Mouse (Mus musculus) forebrain, embryonic 12.5 days (tissue): ENCODE measurements at regions not wholly inside any gene's neighbourhood (a gene's known extent, or its start where the extent isn't known, plus 50 kb on each side); places are given as distances from the start of the nearest gene placed in this dataset.
A peak's percentile ranks its signal among the peaks of the same experiment; 100 is the strongest.

Experiments
- ATAC-seq: fragments of 200-750 bp; cut with Nextera tagmentation; 2 replicates; pipeline ENCODE4 v1.8.0; 2017; ENCODE audit warnings: moderate TSS enrichment; ENCODE audit not compliant: low FRiP score
- H3K27ac ChIP-seq: fragments of 300-500 bp; sonication (generic); 2 replicates; pipeline ENCODE4 v1.5.1; 2016; ENCODE audit warnings: mild to moderate bottlenecking
- H3K27me3 ChIP-seq: fragments of 300-500 bp; sonication (generic); 2 replicates; pipeline ENCODE4 v1.6.1; 2016; ENCODE audit warnings: mild to moderate bottlenecking
- H3K36me3 ChIP-seq: fragments of 300-500 bp; sonication (generic); replicated peaks from 2 replicates; pipeline ENCODE4 v1.6.1; 2016; ENCODE audit warnings: mild to moderate bottlenecking
- H3K4me1 ChIP-seq: fragments of 300-500 bp; sonication (generic); 2 replicates; pipeline ENCODE4 v1.6.1; 2016
- H3K4me2 ChIP-seq: fragments of 300-500 bp; sonication (generic); 2 replicates; pipeline ENCODE4 v1.6.1; 2016; ENCODE audit warnings: mild to moderate bottlenecking, moderate library complexity
- H3K4me3 ChIP-seq: fragments of 300-500 bp; sonication (generic); replicated peaks from 2 replicates; pipeline ENCODE4 v1.5.1; 2016; ENCODE audit warnings: mild to moderate bottlenecking
- H3K9ac ChIP-seq: fragments of 300-500 bp; sonication (generic); 2 replicates; pipeline ENCODE4 v1.6.1; 2016; ENCODE audit warnings: mild to moderate bottlenecking
- H3K9me3 ChIP-seq: fragments of 300-500 bp; sonication (generic); 2 replicates; pipeline ENCODE4 v1.6.1; 2016
- WGBS: fragments of 180-500 bp; shearing (Covaris S2); methylation state at CpG from one replicate; pipeline ENCODE4 v1.1.7; 2016; 5-methylcytosine and 5-hydroxymethylcytosine counted together

GRCm38 (mm10) chr10:87639339-87639738, 117.7 kb downstream of the Pah start:
- no peaks in the 10 kb centered on the region for H3K4me1 ChIP-seq
- H3K27me3 ChIP-seq: no peaks in the 10 kb centered on the region
- no peak overlapping the region for H3K9ac ChIP-seq
- no peak overlapping the region for H3K4me3 ChIP-seq
- ATAC-seq: no peak
- no peaks in the 10 kb centered on the region for H3K9me3 ChIP-seq
- no peak overlapping the region for H3K27ac ChIP-seq
- no peaks in the 10 kb centered on the region for H3K36me3 ChIP-seq
- no peak overlapping the region for H3K4me2 ChIP-seq
- 89% methylated on average over 2 of the region's 2 CpGs for WGBS

- Histone ChIP-seq H3K27ac (no peak overlapping the region), H3K4me1 (no peaks in the 10 kb centered on the region), H3K9ac (no peak overlapping the region), H3K36me3 (no peaks in the 10 kb centered on the region), H3K4me2 (no peak overlapping the region), H3K4me3 (no peak overlapping the region), H3K9me3 (no peaks in the 10 kb centered on the region), H3K27me3 (no peaks in the 10 kb centered on the region)
- no peak for ATAC-seq
- 16% methylated on average over 1 of the region's 1 CpGs for WGBS
These were observed 127.5 kb downstream of the Pah start for GRCm38 (mm10) chr10:87649091-87649490.

GRCm38 (mm10) chr10:87652139-87652740, 130.6 kb downstream of the Pah start:
- no peaks in the 10 kb centered on the region for H3K9me3 ChIP-seq
- H3K4me1 ChIP-seq: no peaks in the 10 kb centered on the region
- 60% methylated on average over 8 of the region's 8 CpGs for WGBS
- no peak overlapping the region for H3K4me2 ChIP-seq
- no peak for ATAC-seq
- no peaks in the 10 kb centered on the region for H3K27me3 ChIP-seq
- H3K9ac ChIP-seq: no peak overlapping the region
- H3K27ac ChIP-seq: no peak overlapping the region
- no peak overlapping the region for H3K4me3 ChIP-seq
- no peaks in the 10 kb centered on the region for H3K36me3 ChIP-seq

- no peak overlapping the region for H3K4me3 ChIP-seq
These were observed 132.5 kb downstream of the Pah start for GRCm38 (mm10) chr10:87654112-87654511.

GRCm38 (mm10) chr10:87666020-87666718, 144.6 kb downstream of the Pah start:
- no peak for ATAC-seq
- H3K9me3 ChIP-seq: no peaks in the 10 kb centered on the region
- no peaks in the 10 kb centered on the region for H3K36me3 ChIP-seq
- WGBS: 60% methylated on average over 9 of the region's 9 CpGs
- H3K27me3 ChIP-seq: no peaks in the 10 kb centered on the region
- H3K27ac ChIP-seq: peak overlapping the region; percentile 15; the same call in 1 of the 2 replicates
- H3K9ac ChIP-seq: no peak overlapping the region
- H3K4me3 ChIP-seq: no peak overlapping the region
- peaks cover 3% of the 10 kb centered on the region; the same call in 1 of the 2 replicates for H3K4me1 ChIP-seq
- H3K4me2 ChIP-seq: no peak overlapping the region

More at GRCm38 (mm10) chr10:87654112-87654511, 132.5 kb downstream of the Pah start:
- H3K27ac ChIP-seq: no peak overlapping the region
- no peak for ATAC-seq
- H3K4me1 ChIP-seq: no peaks in the 10 kb centered on the region
- H3K36me3 ChIP-seq: no peaks in the 10 kb centered on the region
- H3K9ac ChIP-seq: no peak overlapping the region
- no peaks in the 10 kb centered on the region for H3K9me3 ChIP-seq
- no peak overlapping the region for H3K4me2 ChIP-seq
- no peaks in the 10 kb centered on the region for H3K27me3 ChIP-seq
- 90% methylated on average over 4 of the region's 4 CpGs for WGBS

- Histone ChIP-seq H3K9me3 (no peaks in the 10 kb centered on the region), H3K4me1 (peaks cover 3% of the 10 kb centered on the region; the same call in 1 of the 2 replicates), H3K4me3 (no peak overlapping the region), H3K9ac (no peak overlapping the region), H3K4me2 (no peak overlapping the region), H3K36me3 (no peaks in the 10 kb centered on the region), H3K27me3 (no peaks in the 10 kb centered on the region), H3K27ac (peak overlapping the region; percentile 15; the same call in 1 of the 2 replicates)
- no peak for ATAC-seq
- WGBS: 81% methylated on average over 7 of the region's 7 CpGs
These were observed 145.3 kb downstream of the Pah start for GRCm38 (mm10) chr10:87666719-87667387.

- no peaks in the 10 kb centered on the region for H3K27me3 ChIP-seq
- WGBS: 92% methylated on average over 10 of the region's 10 CpGs
- no peaks in the 10 kb centered on the region for H3K36me3 ChIP-seq
- peaks cover 3% of the 10 kb centered on the region; the same call in 1 of the 2 replicates for H3K4me1 ChIP-seq
- H3K4me2 ChIP-seq: no peak overlapping the region
- no peak overlapping the region for H3K4me3 ChIP-seq
- no peak for ATAC-seq
- no peaks in the 10 kb centered on the region for H3K9me3 ChIP-seq
- H3K27ac ChIP-seq: no peak overlapping the region
- H3K9ac ChIP-seq: no peak overlapping the region
These were observed 146.1 kb downstream of the Pah start for GRCm38 (mm10) chr10:87667651-87668140.

GRCm38 (mm10) chr10:87674740-87675420, 153.3 kb downstream of the Pah start:
- Histone ChIP-seq H3K4me3 (no peak overlapping the region), H3K9me3 (no peaks in the 10 kb centered on the region), H3K4me1 (no peaks in the 10 kb centered on the region), H3K27ac (no peak overlapping the region), H3K27me3 (no peaks in the 10 kb centered on the region), H3K9ac (no peak overlapping the region), H3K36me3 (no peaks in the 10 kb centered on the region), H3K4me2 (no peak overlapping the region)
- 80% methylated on average over 5 of the region's 5 CpGs for WGBS
- no peak for ATAC-seq

GRCm38 (mm10) chr10:87676041-87676672, 154.6 kb downstream of the Pah start:
- H3K4me2 ChIP-seq: no peak overlapping the region
- no peak overlapping the region for H3K27ac ChIP-seq
- H3K4me1 ChIP-seq: no peaks in the 10 kb centered on the region
- no peak for ATAC-seq
- no peaks in the 10 kb centered on the region for H3K9me3 ChIP-seq
- no peaks in the 10 kb centered on the region for H3K36me3 ChIP-seq
- no peak overlapping the region for H3K9ac ChIP-seq
- H3K27me3 ChIP-seq: no peaks in the 10 kb centered on the region
- WGBS: 76% methylated on average over 4 of the region's 4 CpGs
- no peak overlapping the region for H3K4me3 ChIP-seq

- Histone ChIP-seq H3K27me3 (no peaks in the 10 kb centered on the region), H3K9ac (no peak overlapping the region), H3K9me3 (no peaks in the 10 kb centered on the region), H3K4me2 (no peak overlapping the region), H3K4me1 (no peaks in the 10 kb centered on the region), H3K36me3 (no peaks in the 10 kb centered on the region), H3K4me3 (no peak overlapping the region), H3K27ac (no peak overlapping the region)
- no peak for ATAC-seq
These were observed 157.4 kb downstream of the Pah start for GRCm38 (mm10) chr10:87678984-87679383.

- H3K4me3 ChIP-seq: no peak overlapping the region
- H3K27me3 ChIP-seq: no peaks in the 10 kb centered on the region
- ATAC-seq: no peak
- H3K9me3 ChIP-seq: no peaks in the 10 kb centered on the region
- H3K4me1 ChIP-seq: no peaks in the 10 kb centered on the region
- no peak overlapping the region for H3K4me2 ChIP-seq
- no peak overlapping the region for H3K9ac ChIP-seq
- H3K27ac ChIP-seq: no peak overlapping the region
- H3K36me3 ChIP-seq: no peaks in the 10 kb centered on the region
- 69% methylated on average over 4 of the region's 4 CpGs for WGBS
These were observed 164.7 kb downstream of the Pah start for GRCm38 (mm10) chr10:87686311-87686710.

- no peak overlapping the region for H3K9ac ChIP-seq
- no peak overlapping the region for H3K27ac ChIP-seq
- no peak overlapping the region for H3K4me3 ChIP-seq
- no peaks in the 10 kb centered on the region for H3K36me3 ChIP-seq
- H3K4me2 ChIP-seq: no peak overlapping the region
- H3K9me3 ChIP-seq: no peaks in the 10 kb centered on the region
- WGBS: 92% methylated on average over 2 of the region's 2 CpGs
- ATAC-seq: no peak
- H3K4me1 ChIP-seq: no peaks in the 10 kb centered on the region
- no peaks in the 10 kb centered on the region for H3K27me3 ChIP-seq
These were observed 165.2 kb downstream of the Pah start for GRCm38 (mm10) chr10:87686785-87687184.
